Mouse (Mus musculus): ENCODE data around the gene Dctpp1. TPM values are rescaled to one million over a fixed set of nuclear protein-coding genes. Genes with fewer than 3 reads are reported as not detected.

Dctpp1 gene
- polyA plus RNA-seq (2014; fragmentation: Nextera tagmentation; extraction: Ambion mirVana), result 266 and 275 TPM in 2 replicates

GRCm38 (mm10) chr7:127260309-127261111 is at the start of gene Dctpp1:
Gene Dctpp1, minus strand, starts transcription at chr7:127260709.
- no peaks in the 10 kb centered on the region for H3K27me3 ChIP-seq (replicated peaks; ENCODE audit: control insufficient read depth, insufficient read depth, low read length)
- no peaks in the 10 kb centered on the region; the same call in 1 of the 2 replicates for H3K9me3 ChIP-seq (ENCODE audit: control insufficient read depth, low read length)
- peaks cover 13% of the 10 kb centered on the region for H3K36me3 ChIP-seq (ENCODE audit: control insufficient read depth, insufficient read depth, low read length)
- H3K4me1 ChIP-seq (replicated peaks; ENCODE audit: control insufficient read depth, insufficient read depth, low read length), result peaks cover 32% of the 10 kb centered on the region
- WGBS, result under 1% methylated on average over 50 of the region's 50 CpGs
- peak within 1 kb of the TSS; percentile 76 for H3K9ac ChIP-seq (ENCODE audit: low read depth, low read length)
- H3K4me3 ChIP-seq (ENCODE audit: low read depth, low read length), result peak within 1 kb of the TSS; percentile 74
- peak within 1 kb of the TSS; percentile 82 for H3K4me2 ChIP-seq
- H3K27ac ChIP-seq (ENCODE audit: low read depth, low read length), result peak within 1 kb of the TSS; percentile 54; the same call in 1 of the 2 replicates
- peak; percentile 94 for ATAC-seq (replicated peaks; ENCODE audit: low FRiP score)
- DNase-seq (ENCODE audit: low spot score), result peak; percentile 95

GRCm38 (mm10) chr7:127309951-127310350 is 49.4 kb upstream of the Dctpp1 start:
- no peak overlapping the region for H3K27ac ChIP-seq (ENCODE audit: low read depth, low read length)
- ATAC-seq (replicated peaks; ENCODE audit: low FRiP score) (no peak), DNase-seq (ENCODE audit: low spot score) (no peak)
- H3K4me1 ChIP-seq (replicated peaks; ENCODE audit: control insufficient read depth, insufficient read depth, low read length), result no peaks in the 10 kb centered on the region
- 73% methylated on average over 12 of the region's 12 CpGs for WGBS
- H3K27me3 ChIP-seq (replicated peaks; ENCODE audit: control insufficient read depth, insufficient read depth, low read length), result no peaks in the 10 kb centered on the region
- no peaks in the 10 kb centered on the region for H3K9me3 ChIP-seq (ENCODE audit: control insufficient read depth, low read length)
- no peak overlapping the region for H3K4me3 ChIP-seq (ENCODE audit: low read depth, low read length)
- H3K4me2 ChIP-seq, result no peak overlapping the region
- H3K36me3 ChIP-seq (ENCODE audit: control insufficient read depth, insufficient read depth, low read length), result no peaks in the 10 kb centered on the region
- H3K9ac ChIP-seq (ENCODE audit: low read depth, low read length), result no peak overlapping the region

GRCm38 (mm10) chr7:127308887-127309286 is 48.4 kb upstream of the Dctpp1 start:
- ATAC-seq (replicated peaks; ENCODE audit: low FRiP score), result no peak
- Histone ChIP-seq H3K9me3 (ENCODE audit: control insufficient read depth, low read length) (no peaks in the 10 kb centered on the region), H3K4me1 (replicated peaks; ENCODE audit: control insufficient read depth, insufficient read depth, low read length) (no peaks in the 10 kb centered on the region), H3K36me3 (ENCODE audit: control insufficient read depth, insufficient read depth, low read length) (no peaks in the 10 kb centered on the region), H3K27me3 (replicated peaks; ENCODE audit: control insufficient read depth, insufficient read depth, low read length) (no peaks in the 10 kb centered on the region), H3K4me2 (no peak overlapping the region), H3K9ac (ENCODE audit: low read depth, low read length) (no peak overlapping the region), H3K4me3 (ENCODE audit: low read depth, low read length) (no peak overlapping the region), H3K27ac (ENCODE audit: low read depth, low read length) (no peak overlapping the region)
- WGBS, result 73% methylated on average over 4 of the region's 4 CpGs
- peak; percentile 42 for DNase-seq (ENCODE audit: low spot score)

GRCm38 (mm10) chr7:127308431-127308830 is 47.9 kb upstream of the Dctpp1 start:
- Histone ChIP-seq H3K27ac (ENCODE audit: low read depth, low read length) (no peak overlapping the region), H3K4me2 (no peak overlapping the region), H3K36me3 (ENCODE audit: control insufficient read depth, insufficient read depth, low read length) (no peaks in the 10 kb centered on the region), H3K4me3 (ENCODE audit: low read depth, low read length) (no peak overlapping the region), H3K27me3 (replicated peaks; ENCODE audit: control insufficient read depth, insufficient read depth, low read length) (no peaks in the 10 kb centered on the region), H3K4me1 (replicated peaks; ENCODE audit: control insufficient read depth, insufficient read depth, low read length) (no peaks in the 10 kb centered on the region), H3K9ac (ENCODE audit: low read depth, low read length) (no peak overlapping the region), H3K9me3 (ENCODE audit: control insufficient read depth, low read length) (no peaks in the 10 kb centered on the region)
- DNase-seq (ENCODE audit: low spot score), result no peak
- ATAC-seq (replicated peaks; ENCODE audit: low FRiP score), result no peak
- WGBS, result 73% methylated on average over 2 of the region's 2 CpGs

- 85% methylated on average over 5 of the region's 5 CpGs for WGBS
- H3K9me3 ChIP-seq (ENCODE audit: control insufficient read depth, low read length), result no peaks in the 10 kb centered on the region
- no peak overlapping the region for H3K4me2 ChIP-seq
- H3K4me3 ChIP-seq (ENCODE audit: low read depth, low read length), result no peak overlapping the region
- no peak for DNase-seq (ENCODE audit: low spot score)
- peaks cover 7% of the 10 kb centered on the region; the same call in 1 of the 2 replicates for H3K4me1 ChIP-seq (replicated peaks; ENCODE audit: control insufficient read depth, insufficient read depth, low read length)
- H3K27ac ChIP-seq (ENCODE audit: low read depth, low read length), result no peak overlapping the region; the same call in 1 of the 2 replicates
- no peak for ATAC-seq (replicated peaks; ENCODE audit: low FRiP score)
- H3K27me3 ChIP-seq (replicated peaks; ENCODE audit: control insufficient read depth, insufficient read depth, low read length), result no peaks in the 10 kb centered on the region
- no peak overlapping the region for H3K9ac ChIP-seq (ENCODE audit: low read depth, low read length)
- H3K36me3 ChIP-seq (ENCODE audit: control insufficient read depth, insufficient read depth, low read length), result no peaks in the 10 kb centered on the region
Measured at GRCm38 (mm10) chr7:127297586-127298193, 37.2 kb upstream of the Dctpp1 start.

GRCm38 (mm10) chr7:127296786-127297555 is 36.5 kb upstream of the Dctpp1 start:
- Histone ChIP-seq H3K27me3 (replicated peaks; ENCODE audit: control insufficient read depth, insufficient read depth, low read length) (no peaks in the 10 kb centered on the region), H3K36me3 (ENCODE audit: control insufficient read depth, insufficient read depth, low read length) (no peaks in the 10 kb centered on the region), H3K9me3 (ENCODE audit: control insufficient read depth, low read length) (no peaks in the 10 kb centered on the region), H3K4me1 (replicated peaks; ENCODE audit: control insufficient read depth, insufficient read depth, low read length) (peaks cover 7% of the 10 kb centered on the region; the same call in 1 of the 2 replicates), H3K4me2 (peak overlapping the region; percentile 53), H3K4me3 (ENCODE audit: low read depth, low read length) (peak overlapping the region; percentile 14; the same call in 1 of the 2 replicates), H3K27ac (ENCODE audit: low read depth, low read length) (no peak overlapping the region), H3K9ac (ENCODE audit: low read depth, low read length) (no peak overlapping the region)
- DNase-seq (ENCODE audit: low spot score) (no peak), ATAC-seq (replicated peaks; ENCODE audit: low FRiP score) (no peak)
- WGBS, result 84% methylated on average over 5 of the region's 5 CpGs

- WGBS, result 46% methylated on average over 11 of the region's 11 CpGs
- peak within 1 kb of the TSS; percentile 53 for H3K4me2 ChIP-seq
Measured at GRCm38 (mm10) chr7:127296098-127296497, 35.6 kb upstream of the Dctpp1 start, which contains the start of gene Itgal. Gene Itgal, plus strand, starts transcription at chr7:127296260.

GRCm38 (mm10) chr7:127290142-127290541 is 29.6 kb upstream of the Dctpp1 start:
- DNase-seq (ENCODE audit: low spot score) (no peak), ATAC-seq (replicated peaks; ENCODE audit: low FRiP score) (no peak)
- no peak overlapping the region for H3K4me2 ChIP-seq
- peaks cover 5% of the 10 kb centered on the region for H3K4me1 ChIP-seq (replicated peaks; ENCODE audit: control insufficient read depth, insufficient read depth, low read length)
- no peaks in the 10 kb centered on the region for H3K36me3 ChIP-seq (ENCODE audit: control insufficient read depth, insufficient read depth, low read length)
- no peaks in the 10 kb centered on the region for H3K27me3 ChIP-seq (replicated peaks; ENCODE audit: control insufficient read depth, insufficient read depth, low read length)
- no peak overlapping the region for H3K9ac ChIP-seq (ENCODE audit: low read depth, low read length)
- H3K4me3 ChIP-seq (ENCODE audit: low read depth, low read length), result no peak overlapping the region
- H3K9me3 ChIP-seq (ENCODE audit: control insufficient read depth, low read length), result no peaks in the 10 kb centered on the region; the same call in 1 of the 2 replicates
- WGBS, result 48% methylated on average over 8 of the region's 8 CpGs
- H3K27ac ChIP-seq (ENCODE audit: low read depth, low read length), result no peak overlapping the region

More at GRCm38 (mm10) chr7:127296098-127296497, 35.6 kb upstream of the Dctpp1 start, which contains the start of gene Itgal:
- peaks cover 7% of the 10 kb centered on the region; the same call in 1 of the 2 replicates for H3K4me1 ChIP-seq (replicated peaks; ENCODE audit: control insufficient read depth, insufficient read depth, low read length)
- no peak for ATAC-seq (replicated peaks; ENCODE audit: low FRiP score)
- peak within 1 kb of the TSS; percentile 14; the same call in 1 of the 2 replicates for H3K4me3 ChIP-seq (ENCODE audit: low read depth, low read length)
- 0 out of 2 replicates have a peak within 1 kb of the TSS, but pooled peaks have one; percentile 35 for H3K27ac ChIP-seq (ENCODE audit: low read depth, low read length)
- 0 out of 2 replicates have a peak within 1 kb of the TSS, but pooled peaks have one; percentile 22 for H3K9ac ChIP-seq (ENCODE audit: low read depth, low read length)
- no peaks in the 10 kb centered on the region for H3K36me3 ChIP-seq (ENCODE audit: control insufficient read depth, insufficient read depth, low read length)
- no peak for DNase-seq (ENCODE audit: low spot score)
- no peaks in the 10 kb centered on the region for H3K9me3 ChIP-seq (ENCODE audit: control insufficient read depth, low read length)
- H3K27me3 ChIP-seq (replicated peaks; ENCODE audit: control insufficient read depth, insufficient read depth, low read length), result no peaks in the 10 kb centered on the region

Measured in liver, embryonic 11.5 days (tissue).